Comparison of ENCODE assay signal across 17 mouse cellular contexts in the genomic region with DNA sequence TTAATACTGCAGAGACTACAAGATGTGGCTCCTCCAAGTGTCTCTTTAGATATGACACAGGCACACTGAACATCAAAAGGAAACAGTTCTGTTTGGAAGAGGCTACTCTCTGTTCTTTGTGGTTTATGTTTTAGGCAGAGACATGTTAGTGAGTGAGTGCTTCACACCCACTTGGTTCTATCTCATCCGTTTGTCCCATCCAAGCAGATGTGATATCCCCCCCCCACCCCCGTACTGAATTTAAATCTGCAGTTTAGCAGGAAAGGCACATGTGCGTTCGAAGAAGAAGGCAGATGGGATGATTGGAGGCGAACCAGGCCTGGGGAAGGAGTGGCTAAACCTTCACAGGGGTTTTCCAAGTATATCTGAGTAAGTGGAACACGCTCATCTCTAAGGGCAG.
DNase-seq lines count a peak whose midpoint lies in the region; ATAC-seq lines count a peak whose summit lies in the region.
"Had no signal": no experiment of that assay in that cellular context is flagged by ENCODE, and none has a peak within 500 bp of the region (broad histone marks: within the 10 kb centered on the region; RNA-seq: fewer than 3 reads in every experiment).

No protein-coding gene starts in this region.

- H3K4me1 ChIP-seq in megakaryocyte, embryonic 14.5 days: peaks cover 67% of the 10 kb centered on the region
- H3K4me1 ChIP-seq in intestine, embryonic 16.5 days (ENCODE audit: control insufficient read depth, insufficient read depth, low read length): no peaks in the 10 kb centered on the region
- H3K4me1 ChIP-seq: hindbrain, embryonic 15.5 days had no signal

- peak; percentile 96 for ATAC-seq in frontal cortex, adult (ENCODE audit: low TSS enrichment)
- ATAC-seq in megakaryocyte, adult 5-6 weeks (ENCODE audit: poor library complexity, severe bottlenecking): no peak
- no peak for ATAC-seq in intestine, embryonic 16.5 days

- no peak overlapping the region for H3K4me2 ChIP-seq in intestine, embryonic 16.5 days (ENCODE audit: low read depth, low read length)
- H3K4me2 ChIP-seq: hindbrain, embryonic 15.5 days had no signal

- H3K9me3 ChIP-seq in megakaryocyte, embryonic 14.5 days: no peaks in the 10 kb centered on the region
- H3K9me3 ChIP-seq in intestine, embryonic 16.5 days (ENCODE audit: control insufficient read depth, low read length): no peaks in the 10 kb centered on the region
- H3K9me3 ChIP-seq: hindbrain, embryonic 15.5 days had no signal

- peak overlapping the region; percentile 21 for H3K4me3 ChIP-seq in megakaryocyte, embryonic 14.5 days (replicated peaks)
- no peak overlapping the region for H3K4me3 ChIP-seq in intestine, embryonic 16.5 days (ENCODE audit: low read length)
- H3K4me3 ChIP-seq: gastrocnemius, adult 2 months; hindbrain, embryonic 15.5 days; left cerebral cortex, adult 2 months had no signal

- H3K27ac ChIP-seq in intestine, embryonic 16.5 days (ENCODE audit: low read length): no peak overlapping the region
- H3K27ac ChIP-seq: gastrocnemius, adult 2 months; hindbrain, embryonic 15.5 days; left cerebral cortex, adult 2 months had no signal

- WGBS in intestine, embryonic 16.5 days: 73% methylated on average over 6 of the region's 6 CpGs

- H3K9ac ChIP-seq in intestine, embryonic 16.5 days (ENCODE audit: low read depth, low read length): no peak overlapping the region
- H3K9ac ChIP-seq: hindbrain, embryonic 15.5 days had no signal

- H3K36me3 ChIP-seq in megakaryocyte, embryonic 14.5 days (replicated peaks; ENCODE audit: low read length): no peaks in the 10 kb centered on the region
- no peaks in the 10 kb centered on the region for H3K36me3 ChIP-seq in intestine, embryonic 16.5 days (ENCODE audit: control insufficient read depth, insufficient read depth, low read length)
- H3K36me3 ChIP-seq: hindbrain, embryonic 15.5 days had no signal

- no peak for DNase-seq in frontal cortex, postnatal 25 days (ENCODE audit: low spot score in 2 of 2)
- peak; percentile 60 for DNase-seq in induced T-regulatory cell, adult 2 months (ENCODE audit: low read depth)
- peak; percentile 26 for DNase-seq in right cerebral cortex, postnatal 25 days
- no peak for DNase-seq in kidney, adult 18-20 months
- DNase-seq: adrenal gland, postnatal 10 days; cerebellum, postnatal 14 days; gastrocnemius, adult 2 months; heart, postnatal 10 days; lung, postnatal 14 days; midbrain, embryonic 14.5 days; thymus, adult 18-20 months had no signal

- H3K27me3 ChIP-seq in megakaryocyte, embryonic 14.5 days (replicated peaks): no peaks in the 10 kb centered on the region
- H3K27me3 ChIP-seq in intestine, embryonic 16.5 days (replicated peaks; ENCODE audit: control insufficient read depth, insufficient read depth, low read length): no peaks in the 10 kb centered on the region
- H3K27me3 ChIP-seq: hindbrain, embryonic 15.5 days had no signal

Comparison
In these comparisons a context has a peak if more than half of its experiments do, and no peak if none do; other contexts are left out.
1. DNase-seq: peak in induced T-regulatory cell, adult 2 months (single experiment) and right cerebral cortex, postnatal 25 days (single experiment); none in frontal cortex, postnatal 25 days (0 of 2) and kidney, adult 18-20 months (single experiment).